Mouse (Mus musculus) intestine, postnatal 0 days (tissue): ENCODE results near the gene Plp2. TPM values are rescaled to one million over a fixed set of nuclear protein-coding genes. Genes with fewer than 3 reads are reported as not detected.

Experiments
- ATAC-seq: fragments of 200-750 bp; cut with Nextera tagmentation; 2 replicates; pipeline ENCODE4 v1.8.0; 2017; ENCODE audit warnings: mild to moderate bottlenecking, moderate TSS enrichment, moderate library complexity
- H3K27ac ChIP-seq: fragments of 300-500 bp; sonication (generic); 2 replicates; pipeline ENCODE4 v1.5.1; 2014; ENCODE audit warnings: mild to moderate bottlenecking, low read depth, low read length, moderate library complexity
- H3K27me3 ChIP-seq: fragments of 300-500 bp; sonication (generic); replicated peaks from 2 replicates; pipeline ENCODE4 v1.6.1; 2014; ENCODE audit warnings: low read length, mixed read lengths; ENCODE audit not compliant: control insufficient read depth, insufficient read depth
- H3K36me3 ChIP-seq: fragments of 300-500 bp; sonication (generic); 2 replicates; pipeline ENCODE4 v1.6.1; 2014; ENCODE audit warnings: mild to moderate bottlenecking, moderate library complexity; ENCODE audit not compliant: control insufficient read depth, insufficient read depth
- H3K4me1 ChIP-seq: fragments of 300-500 bp; sonication (generic); replicated peaks from 2 replicates; pipeline ENCODE4 v1.6.1; 2014; ENCODE audit warnings: antibody characterized with exemption, low read length, mixed read lengths; ENCODE audit not compliant: control insufficient read depth, insufficient read depth
- H3K4me2 ChIP-seq: fragments of 300-500 bp; sonication (generic); replicated peaks from 2 replicates; pipeline ENCODE4 v1.6.1; 2014; ENCODE audit warnings: low read depth, mild to moderate bottlenecking, moderate library complexity
- H3K4me3 ChIP-seq: fragments of 300-500 bp; sonication (generic); 2 replicates; pipeline ENCODE4 v1.5.1; 2014; ENCODE audit warnings: low read depth, low read length
- H3K9ac ChIP-seq: fragments of 300-500 bp; sonication (generic); 2 replicates; pipeline ENCODE4 v1.6.1; 2014; ENCODE audit warnings: mild to moderate bottlenecking, low read depth, low read length
- H3K9me3 ChIP-seq: fragments of 300-500 bp; sonication (generic); 2 replicates; pipeline ENCODE4 v1.6.1; 2016; ENCODE audit warnings: mixed run types; ENCODE audit not compliant: control insufficient read depth
- CTCF ChIP-seq: sonication (generic); IDR thresholded peaks from 2 replicates; pipeline ENCODE4 v1.5.1; 2016; ENCODE audit warnings: low read depth, mild to moderate bottlenecking, control low read depth, antibody characterized with exemption, moderate library complexity
- WGBS: fragments of 180-500 bp; shearing (Covaris S2); extraction: QIAGEN DNeasy Blood & Tissue Kit; methylation state at CpG from one replicate; pipeline ENCODE4 v1.1.7; 2014; 5-methylcytosine and 5-hydroxymethylcytosine counted together
- polyA plus RNA-seq: library from polyadenylated mRNA; unstranded; fragments of >200 nt; fragmentation: Nextera tagmentation; extraction: Ambion mirVana; gene quantifications from 2 replicates; pipeline ENCODE4 v1.2.1, GENCODE M21; 2015

Plp2 gene
- polyA plus RNA-seq, 1 experiment from 2014 or later: 124 TPM

GRCm38 (mm10) chrX:7658031-7658784 lies 13.0 kb downstream of the Plp2 start:
- no peak for TF ChIP-seq CTCF
- 27% methylated on average over 15 of the region's 15 CpGs for WGBS
- H3K9me3 ChIP-seq: no peaks in the 10 kb centered on the region
- H3K27me3 ChIP-seq: no peaks in the 10 kb centered on the region
- H3K9ac ChIP-seq: peak overlapping the region; percentile 37; the same call in 1 of the 2 replicates
- H3K4me1 ChIP-seq: no peaks in the 10 kb centered on the region
- peak overlapping the region; percentile 66 for H3K4me2 ChIP-seq
- peak overlapping the region; percentile 46 for H3K4me3 ChIP-seq
- peak overlapping the region; percentile 50; the same call in 1 of the 2 replicates for H3K27ac ChIP-seq
- peak; percentile 79 for ATAC-seq
- H3K36me3 ChIP-seq: no peaks in the 10 kb centered on the region

DNA sequence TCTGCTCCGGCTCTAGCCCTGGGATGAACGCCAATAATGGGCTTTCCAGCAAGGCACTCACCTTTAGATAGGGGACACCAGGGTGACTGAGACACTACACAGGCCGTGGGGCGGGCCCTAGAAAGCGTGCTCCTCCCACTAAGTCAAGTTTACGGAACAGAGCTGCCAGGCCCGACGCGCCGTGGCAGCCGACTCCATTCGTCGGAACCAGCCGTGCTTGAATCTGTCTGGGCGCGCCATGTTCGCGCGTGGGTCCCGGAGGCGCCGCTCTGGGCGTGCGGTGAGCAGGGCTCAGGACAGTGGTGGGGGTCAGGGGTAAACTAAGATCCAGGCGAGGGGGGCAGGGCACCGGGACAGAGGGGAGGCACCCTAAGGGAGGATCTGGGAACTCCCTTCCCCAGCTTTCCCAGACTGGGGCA lies 14.0 kb downstream of the Plp2 start, which contains the start of gene Prickle3:
Prickle3 (plus strand) TSS at position 40 of the 419 bp plus-strand sequence.
- ATAC-seq: peak; percentile 65
- H3K36me3 ChIP-seq: no peaks in the 10 kb centered on the region
- peak within 1 kb of the TSS; percentile 50; the same call in 1 of the 2 replicates for H3K27ac ChIP-seq
- H3K27me3 ChIP-seq: no peaks in the 10 kb centered on the region
- no peak for TF ChIP-seq CTCF
- 17% methylated on average over 26 of the region's 26 CpGs for WGBS
- H3K4me3 ChIP-seq: peak within 1 kb of the TSS; percentile 46
- peak within 1 kb of the TSS; percentile 48; the same call in 1 of the 2 replicates for H3K9ac ChIP-seq
- no peaks in the 10 kb centered on the region for H3K9me3 ChIP-seq
- no peaks in the 10 kb centered on the region for H3K4me1 ChIP-seq
- H3K4me2 ChIP-seq: peak within 1 kb of the TSS; percentile 66

GRCm38 (mm10) chrX:7648671-7649304 lies 22.4 kb downstream of the Plp2 start:
- H3K36me3 ChIP-seq: no peaks in the 10 kb centered on the region
- peak; percentile 60 for TF ChIP-seq CTCF
- peak overlapping the region; percentile 40 for H3K4me3 ChIP-seq
- H3K9me3 ChIP-seq: no peaks in the 10 kb centered on the region
- H3K4me1 ChIP-seq: no peaks in the 10 kb centered on the region
- WGBS: 23% methylated on average over 25 of the region's 25 CpGs
- peak; percentile 96 for ATAC-seq
- peak overlapping the region; percentile 65 for H3K4me2 ChIP-seq
- H3K9ac ChIP-seq: peak overlapping the region; percentile 46
- H3K27me3 ChIP-seq: no peaks in the 10 kb centered on the region
- peak overlapping the region; percentile 79 for H3K27ac ChIP-seq

- 14% methylated on average over 5 of the region's 5 CpGs for WGBS
- TF ChIP-seq CTCF: peak; percentile 73
- no peak overlapping the region for H3K9ac ChIP-seq
- no peak for ATAC-seq
- H3K4me1 ChIP-seq: no peaks in the 10 kb centered on the region
- H3K4me2 ChIP-seq: no peak overlapping the region
- H3K9me3 ChIP-seq: no peaks in the 10 kb centered on the region
- H3K4me3 ChIP-seq: no peak overlapping the region
- H3K27ac ChIP-seq: no peak overlapping the region
- no peaks in the 10 kb centered on the region for H3K27me3 ChIP-seq
- H3K36me3 ChIP-seq: no peaks in the 10 kb centered on the region
Measured at GRCm38 (mm10) chrX:7645349-7645748, 25.8 kb downstream of the Plp2 start.

- Histone ChIP-seq H3K36me3 (no peaks in the 10 kb centered on the region), H3K9ac (no peak overlapping the region), H3K27me3 (no peaks in the 10 kb centered on the region), H3K4me3 (no peak overlapping the region), H3K4me1 (no peaks in the 10 kb centered on the region), H3K4me2 (no peak overlapping the region), H3K27ac (no peak overlapping the region), H3K9me3 (no peaks in the 10 kb centered on the region)
- no peak for TF ChIP-seq CTCF
- 26% methylated on average over 12 of the region's 12 CpGs for WGBS
- no peak for ATAC-seq
Measured at GRCm38 (mm10) chrX:7640785-7641184, 30.4 kb downstream of the Plp2 start.

DNA sequence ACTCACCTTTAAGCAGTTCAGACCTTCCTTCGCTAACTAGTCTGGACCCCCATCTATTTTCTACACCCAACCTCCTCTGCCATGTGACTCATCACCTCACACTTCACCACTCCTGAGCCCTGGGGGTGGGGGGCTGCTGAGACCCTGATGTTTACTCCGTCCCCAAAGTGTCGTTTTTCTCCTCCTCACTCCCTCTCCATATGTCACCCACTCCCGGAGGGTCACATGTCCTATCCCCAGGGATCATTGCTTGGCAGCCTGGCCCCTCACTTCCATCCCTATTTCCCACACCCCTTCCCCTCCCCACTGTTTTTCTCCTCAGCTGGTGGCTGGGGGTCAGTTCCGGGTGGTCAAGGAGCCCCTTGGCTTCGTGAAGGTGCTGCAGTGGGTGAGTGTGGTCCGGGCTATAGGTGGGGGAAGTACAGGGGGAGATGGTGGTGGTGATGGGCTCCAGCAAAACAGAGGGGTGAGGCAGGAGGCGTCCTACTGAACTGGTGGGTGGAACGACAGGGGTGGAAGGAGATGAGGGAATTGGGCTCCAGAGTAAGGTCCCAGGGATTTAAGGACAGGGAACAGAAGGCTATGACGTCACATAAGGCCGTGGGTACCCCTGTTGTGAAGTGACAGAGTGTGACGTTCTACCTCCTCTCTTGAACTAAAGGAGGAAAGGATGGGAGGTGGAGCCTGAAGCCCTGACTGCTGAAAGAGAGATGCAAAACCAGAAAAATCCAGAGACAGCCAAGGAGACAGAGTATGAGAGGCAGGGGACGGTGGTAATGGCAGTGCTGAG lies 31.5 kb downstream of the Plp2 start:
- 23% methylated on average over 13 of the region's 13 CpGs for WGBS
- H3K4me2 ChIP-seq: no peak overlapping the region

More for the DNA sequence above, 31.5 kb downstream of the Plp2 start:
- H3K4me3 ChIP-seq: no peak overlapping the region
- H3K4me1 ChIP-seq: no peaks in the 10 kb centered on the region
- TF ChIP-seq CTCF: no peak
- H3K27me3 ChIP-seq: no peaks in the 10 kb centered on the region
- no peaks in the 10 kb centered on the region for H3K36me3 ChIP-seq
- H3K9ac ChIP-seq: no peak overlapping the region
- no peaks in the 10 kb centered on the region for H3K9me3 ChIP-seq
- no peak overlapping the region for H3K27ac ChIP-seq
- no peak for ATAC-seq
